Mouse (Mus musculus) brain, embryonic 14.5 days (tissue): ENCODE measurements around the gene Pnrc1.

Experiments used
- CTCF ChIP-seq: fragments of 200-500 bp; IDR thresholded peaks from 2 replicates; pipeline ENCODE4 v1.5.1; 2012; ENCODE audit warnings: inconsistent platforms, mild to moderate bottlenecking, moderate library complexity, borderline replicate concordance; ENCODE audit not compliant: insufficient read depth, insufficient read length; ENCODE audit errors: extremely low read depth
- POLR2A ChIP-seq: fragments of 200-500 bp; IDR thresholded peaks from 2 replicates; pipeline ENCODE4 v1.6.1; 2012; ENCODE audit warnings: mild to moderate bottlenecking, inconsistent platforms, borderline replicate concordance; ENCODE audit not compliant: poor library complexity, insufficient read depth, insufficient read length, severe bottlenecking; ENCODE audit errors: extremely low read depth

DNA sequence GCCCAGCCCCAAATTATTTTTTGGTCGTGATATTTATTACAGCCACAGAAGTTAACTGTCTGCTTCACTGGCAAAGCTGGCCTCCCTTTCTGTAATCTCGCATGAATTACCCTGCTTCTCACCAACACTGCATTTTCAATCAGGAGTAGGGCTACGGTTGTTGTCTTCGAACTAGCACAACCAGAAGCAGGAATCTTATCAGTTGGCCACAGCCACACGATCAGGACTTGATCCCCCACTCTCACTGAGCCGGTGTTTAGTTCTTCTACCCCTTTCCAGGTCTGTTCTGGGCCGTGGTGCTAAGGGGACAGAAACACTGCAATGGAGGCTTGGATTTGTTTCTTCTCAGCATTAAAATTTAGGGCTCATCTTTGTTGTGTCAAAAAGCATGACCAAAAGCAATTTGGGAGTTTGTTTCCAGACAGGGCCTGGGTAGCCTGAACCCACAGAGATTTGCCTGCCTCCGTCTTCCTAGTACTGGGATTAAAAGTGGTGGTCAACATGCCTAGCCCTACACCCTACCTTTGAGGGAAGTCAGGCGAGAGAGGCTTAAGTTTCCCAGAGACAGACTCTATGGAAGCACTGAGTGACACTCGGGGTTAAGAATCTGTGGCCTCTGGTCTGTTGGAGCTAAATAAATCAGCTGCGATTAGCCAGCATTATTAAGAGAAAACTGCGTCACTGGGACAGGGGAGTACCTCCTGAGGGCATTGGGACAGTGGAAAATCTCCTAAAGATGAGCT lies 46.8 kb downstream of the Pnrc1 start:
- TF ChIP-seq CTCF = no peak
- no peak for TF ChIP-seq POLR2A
